Mouse (Mus musculus): ENCODE results near the gene Creb1. TPM values are rescaled to one million over a fixed set of nuclear protein-coding genes. Genes with fewer than 3 reads are reported as not detected.
"Not testable (repeated sequence)": the region's sequence is repeated elsewhere in the genome, so short reads cannot be mapped to it uniquely, and the experiment has no call there.

The Creb1 gene
- total RNA-seq, 2 experiments from 2014 or later: 22.7 to 25.6 TPM

- intact Hi-C loops (cut with DNase I): loop anchor here (5.0 kb wide), 2 partner anchors 302 to 397 kb away; no protein-coding TSS in a partner anchor
- no peak for DNase-seq
These were observed 83.1 kb downstream of the Creb1 start for GRCm38 (mm10) chr1:64615531-64615991.

- DNase-seq: no peak
- intact Hi-C loops (cut with DNase I): loop anchor here (2.0 to 5.0 kb wide), 3 partner anchors 83 to 396 kb away; partner anchors contain the start of gene Creb1
These were observed 83.6 kb downstream of the Creb1 start for GRCm38 (mm10) chr1:64616076-64616475.

- DNase-seq: no peak
- intact Hi-C loops (cut with DNase I): loop anchor here (2.0 to 5.0 kb wide), 3 partner anchors 84 to 396 kb away; partner anchors contain the start of gene Creb1
These were observed 84.1 kb downstream of the Creb1 start for GRCm38 (mm10) chr1:64616531-64616880.

GRCm38 (mm10) chr1:64616881-64617714 lies 84.7 kb downstream of the Creb1 start, which contains the start of gene Mettl21a:
TSS of gene Mettl21a (minus strand) at chr1:64617242.
- DNase-seq: peak; percentile 88 to 92
- intact Hi-C loops (cut with DNase I): loop anchor here (1.0 to 5.0 kb wide), 6 partner anchors 73 to 395 kb away; partner anchors contain the start of genes Ccnyl1 and Creb1

GRCm38 (mm10) chr1:64617715-64617984 lies 85.2 kb downstream of the Creb1 start:
- intact Hi-C loops (cut with DNase I): loop anchor here (1.0 to 5.0 kb wide), 6 partner anchors 73 to 395 kb away; partner anchors contain the start of genes Ccnyl1 and Creb1

DNA sequence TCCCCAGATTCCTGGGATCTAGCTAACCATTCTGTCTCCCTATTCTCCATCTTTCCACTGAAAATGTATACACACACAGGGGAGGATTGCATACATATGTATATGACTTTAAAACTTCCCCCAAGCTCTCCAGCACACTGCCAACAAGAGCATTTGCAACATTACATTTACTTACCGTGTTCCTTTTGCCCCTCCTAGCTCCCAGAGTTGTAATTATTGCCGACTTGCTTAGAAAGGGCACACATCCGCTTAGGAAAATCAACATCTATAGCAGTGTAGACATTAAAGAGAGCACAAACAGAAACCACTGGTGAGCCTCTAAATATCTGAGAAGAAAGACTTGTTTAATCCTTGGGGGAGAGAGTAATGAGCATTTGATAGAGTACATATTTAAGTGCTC lies 85.8 kb downstream of the Creb1 start:
- intact Hi-C loops (cut with DNase I): loop anchor here (5.0 kb wide), 2 partner anchors 299 to 394 kb away; no protein-coding TSS in a partner anchor
- DNase-seq: no peak

More at GRCm38 (mm10) chr1:64617715-64617984, 85.2 kb downstream of the Creb1 start:
- DNase-seq: peak; percentile 91 to 92

GRCm38 (mm10) chr1:64621116-64621515 lies 88.7 kb downstream of the Creb1 start:
- intact Hi-C loops (cut with DNase I): no loop called here
- DNase-seq: no peak

DNA sequence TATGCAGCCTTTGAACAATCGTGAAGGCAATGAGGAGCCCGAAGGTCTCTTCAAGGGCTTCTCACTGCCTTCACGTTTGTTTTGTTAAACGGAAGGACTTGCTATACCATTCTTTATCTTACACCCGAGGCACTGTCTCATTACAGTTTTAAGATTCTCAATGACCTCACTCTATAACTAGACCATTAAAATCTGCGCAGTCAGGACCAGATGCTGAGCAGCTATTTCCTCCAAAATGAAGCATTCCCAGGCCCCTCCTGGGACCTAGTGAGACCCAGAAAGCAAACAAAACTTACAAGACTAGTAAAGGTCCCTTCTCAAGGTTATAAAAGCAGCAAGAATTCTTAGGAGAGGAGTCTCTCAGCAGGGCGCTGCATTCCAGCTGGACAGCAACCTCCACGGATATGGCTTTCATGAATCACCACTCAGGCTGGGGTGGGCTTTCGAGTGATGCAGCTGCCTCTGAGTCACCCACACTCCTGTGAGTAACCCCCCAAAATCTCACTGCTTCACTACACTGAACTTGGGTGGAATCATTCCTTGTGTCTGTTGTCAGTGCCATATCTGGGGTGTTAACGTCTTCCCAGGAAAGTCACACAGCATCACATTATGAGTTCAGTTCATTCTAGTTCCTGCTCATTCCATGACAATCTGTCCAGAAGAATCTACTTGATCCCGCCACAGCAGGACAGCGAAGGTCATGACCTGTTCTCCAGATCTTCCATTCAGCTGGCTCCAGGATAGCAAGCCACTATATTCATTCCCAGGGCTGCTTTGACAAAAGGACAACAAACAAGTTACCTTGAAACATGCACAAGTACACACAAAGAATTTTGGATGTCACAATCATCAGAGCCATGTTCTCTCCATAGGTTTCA lies 91.4 kb downstream of the Creb1 start:
- intact Hi-C loops (cut with DNase I): no loop called here
- DNase-seq: no peak

GRCm38 (mm10) chr1:64625214-64625613 lies 92.8 kb downstream of the Creb1 start:
- intact Hi-C loops (cut with DNase I): no loop called here
- no peak for DNase-seq

GRCm38 (mm10) chr1:64631526-64631925 lies 99.1 kb downstream of the Creb1 start:
- no peak for DNase-seq
- intact Hi-C loops (cut with DNase I): no loop called here

DNA sequence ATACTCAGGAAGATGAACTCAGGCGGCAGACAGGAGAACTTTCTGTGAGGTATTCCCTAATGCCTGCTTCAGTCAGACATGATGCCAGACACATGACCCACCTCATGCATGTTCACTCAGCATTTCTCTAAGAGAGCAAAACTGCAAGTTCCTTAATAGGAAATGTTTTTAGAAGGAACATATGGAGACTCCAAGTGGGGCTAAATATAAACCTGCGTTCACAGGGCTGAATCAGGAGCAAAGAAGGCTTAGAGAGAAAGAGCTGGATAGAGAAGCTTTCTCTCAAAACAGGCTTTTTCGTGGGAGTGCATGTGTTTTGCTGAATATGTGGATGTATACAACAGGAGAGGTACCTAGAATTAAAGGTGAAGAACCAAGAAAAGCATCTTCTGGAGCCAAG lies 100.8 kb downstream of the Creb1 start:
- intact Hi-C loops (cut with DNase I): no loop called here
- DNase-seq: no peak

DNA sequence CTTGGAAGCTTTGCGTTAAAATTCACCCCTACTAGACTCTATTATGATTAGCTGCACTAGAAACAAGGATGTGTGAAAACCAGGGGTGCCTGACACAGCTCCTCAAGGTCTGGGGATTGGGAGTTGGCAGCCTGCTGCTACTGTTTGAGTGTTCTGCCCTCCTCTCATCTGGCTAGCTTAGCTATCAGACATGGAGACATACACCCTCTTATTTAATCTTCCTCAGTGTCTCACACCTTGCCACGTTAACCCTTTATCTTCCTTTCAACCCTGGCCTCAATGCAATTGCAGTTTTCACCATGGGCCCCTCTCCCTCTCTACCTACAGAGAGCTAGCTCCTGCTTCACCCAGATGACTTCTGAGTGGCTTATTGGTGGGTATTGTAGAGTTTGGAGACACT lies 103.2 kb downstream of the Creb1 start:
- DNase-seq: no peak
- intact Hi-C loops (cut with DNase I): no loop called here

DNA sequence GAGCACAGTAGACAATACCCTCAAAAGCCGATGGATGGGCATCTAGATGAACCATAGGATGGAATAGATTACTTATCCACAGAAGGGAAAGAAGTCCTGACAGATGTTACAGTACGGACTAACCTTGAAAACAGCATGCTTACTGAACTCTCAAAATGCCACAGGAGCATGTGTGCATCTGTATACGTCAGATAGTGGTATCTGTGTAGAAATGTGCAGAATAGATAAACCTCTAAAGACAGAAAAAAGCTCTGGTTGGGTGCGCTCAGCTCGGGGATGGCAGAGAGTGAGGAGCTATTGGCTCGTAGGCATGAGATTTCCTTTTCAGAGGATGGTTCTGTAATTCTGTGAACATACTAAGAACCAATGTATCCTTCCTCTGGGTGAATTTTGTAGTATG lies 106.8 kb downstream of the Creb1 start:
- intact Hi-C loops (cut with DNase I): no loop called here
- DNase-seq: no peak

DNA sequence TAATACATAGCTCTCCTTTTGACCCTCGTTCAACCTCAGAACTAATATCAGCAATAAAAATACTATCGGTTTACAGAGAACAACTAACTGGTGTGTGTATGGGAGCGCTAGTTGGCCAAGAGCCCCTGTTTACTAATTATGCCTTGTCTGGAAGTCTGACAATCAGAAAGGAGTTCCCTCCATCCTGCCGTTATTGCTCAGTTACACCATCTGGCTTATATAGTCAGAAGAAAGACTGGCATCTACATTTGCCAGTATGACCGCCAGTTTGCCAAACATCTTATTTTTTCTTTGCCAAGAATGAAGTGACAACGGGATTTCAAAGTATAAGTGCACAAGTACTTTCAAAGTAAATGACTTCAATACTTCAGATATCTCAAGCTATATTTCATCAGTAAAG lies 108.6 kb downstream of the Creb1 start:
- DNase-seq: no peak
- intact Hi-C loops (cut with DNase I): no loop called here

DNA sequence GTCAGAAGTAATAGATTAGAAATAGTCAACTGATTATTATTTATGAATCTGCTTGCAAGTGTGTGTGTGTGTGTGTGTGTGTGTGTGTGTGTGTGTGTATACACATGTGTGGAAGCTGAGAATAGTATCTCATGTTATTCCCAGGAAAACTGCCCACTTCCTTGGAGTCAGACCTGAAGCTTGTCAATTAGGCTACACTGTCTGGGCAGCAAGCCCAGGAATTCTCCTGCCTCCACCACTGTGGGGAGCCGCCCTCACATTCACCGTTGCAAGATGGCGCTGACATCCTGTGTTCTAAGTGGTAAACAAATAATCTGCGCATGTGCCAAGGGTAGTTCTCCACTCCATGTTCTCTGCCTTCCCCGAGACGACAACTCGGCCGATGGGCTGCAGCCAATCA lies 110.1 kb downstream of the Creb1 start:
- intact Hi-C loops (cut with DNase I): not testable (repeated sequence)

DNA sequence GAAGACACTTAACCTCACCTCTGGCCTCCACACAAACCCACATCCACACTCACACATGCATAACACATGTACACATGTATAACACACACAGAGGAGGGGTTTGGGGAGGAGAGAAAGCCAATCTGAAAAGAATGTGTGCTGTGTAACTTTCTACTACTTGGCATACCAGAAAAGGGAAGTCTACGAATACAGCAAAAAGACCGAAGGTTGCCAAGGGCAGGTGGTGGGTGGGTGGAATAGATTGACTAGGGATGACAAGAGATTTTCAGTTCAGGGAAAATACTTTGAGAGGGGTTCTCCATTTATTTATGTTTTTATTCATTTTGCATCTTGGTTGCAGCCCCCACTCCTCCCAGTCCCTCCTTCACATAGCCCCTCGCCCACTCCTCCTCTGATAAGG lies 112.1 kb downstream of the Creb1 start:
- intact Hi-C loops (cut with DNase I): no loop called here
- no peak for DNase-seq

More for the DNA sequence above, 110.1 kb downstream of the Creb1 start:
- DNase-seq: not testable (repeated sequence)

DNA sequence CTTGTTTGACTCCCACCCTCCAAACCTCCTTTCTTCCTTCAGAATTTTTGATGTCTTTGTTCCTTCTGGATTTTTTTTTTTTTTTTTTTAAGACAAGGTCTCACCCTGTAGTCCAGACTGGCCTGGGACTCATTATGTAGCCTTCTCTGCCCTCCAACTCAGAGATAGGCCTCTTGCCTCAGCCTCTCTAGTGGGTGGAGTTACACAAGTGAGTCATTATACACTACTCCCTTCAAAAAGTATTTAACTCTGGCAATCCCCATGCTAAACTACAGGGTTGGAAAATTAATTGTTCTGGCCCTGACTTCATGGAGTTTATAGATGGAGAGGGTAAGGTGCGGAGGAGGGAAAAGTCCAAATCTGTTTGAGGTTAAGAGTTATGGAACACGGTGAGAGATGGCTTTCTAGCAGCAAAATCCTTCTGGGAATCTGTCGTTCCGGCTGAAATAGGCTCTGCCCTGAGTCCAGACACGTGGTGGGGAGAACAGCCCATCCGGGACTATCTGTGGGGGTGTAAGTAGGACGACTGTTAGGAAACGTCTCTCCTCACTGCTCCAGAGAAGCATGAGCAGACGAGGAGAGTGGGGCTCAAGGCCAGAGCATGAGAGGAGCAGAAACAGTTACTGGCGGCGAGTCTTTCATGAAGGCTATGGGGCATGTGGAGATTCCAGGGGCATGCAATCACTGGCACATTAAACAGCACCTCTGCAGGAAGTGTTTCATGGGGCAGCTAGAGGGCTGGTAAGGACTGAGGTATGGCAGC lies 117.1 kb downstream of the Creb1 start:
- intact Hi-C loops (cut with DNase I): no loop called here
- peak in 1 of 2 experiments; percentile 12 for DNase-seq

- no peak for DNase-seq
These were observed 121.3 kb downstream of the Creb1 start for GRCm38 (mm10) chr1:64653701-64654100.

More at GRCm38 (mm10) chr1:64653701-64654100, 121.3 kb downstream of the Creb1 start:
- intact Hi-C loops (cut with DNase I): no loop called here
